Mouse (Mus musculus): ENCODE measurements at regions not wholly inside any gene's neighbourhood (a gene's known extent, or its start where the extent isn't known, plus 50 kb on each side); places are given as distances from the start of the nearest gene placed in this dataset.

DNA sequence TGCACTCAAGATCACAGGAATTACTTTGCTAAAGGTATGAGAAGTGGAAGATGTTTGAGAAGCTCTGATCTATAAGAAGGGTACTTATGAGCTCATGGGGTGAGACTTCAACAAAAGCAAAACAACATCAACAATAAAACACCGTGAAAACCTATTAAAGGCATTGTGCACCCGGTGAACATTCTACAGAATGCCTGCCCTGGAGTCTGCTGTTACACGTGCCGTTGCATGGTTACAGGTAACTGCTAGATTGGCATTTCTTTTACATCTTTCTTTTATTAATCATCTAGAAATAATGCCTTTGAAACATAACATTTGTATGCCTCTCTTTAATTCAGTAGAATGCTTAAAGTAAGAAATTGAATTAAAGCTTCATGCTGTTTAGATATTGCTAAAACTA lies 661.0 kb downstream of the Pcdh18 start:
- no peak overlapping the region for H3K4me2 ChIP-seq
- H3K4me1 ChIP-seq, result no peaks in the 10 kb centered on the region
- whole genome bisulfite sequencing, result 40% methylated on average over 4 of the region's 4 CpGs

DNA sequence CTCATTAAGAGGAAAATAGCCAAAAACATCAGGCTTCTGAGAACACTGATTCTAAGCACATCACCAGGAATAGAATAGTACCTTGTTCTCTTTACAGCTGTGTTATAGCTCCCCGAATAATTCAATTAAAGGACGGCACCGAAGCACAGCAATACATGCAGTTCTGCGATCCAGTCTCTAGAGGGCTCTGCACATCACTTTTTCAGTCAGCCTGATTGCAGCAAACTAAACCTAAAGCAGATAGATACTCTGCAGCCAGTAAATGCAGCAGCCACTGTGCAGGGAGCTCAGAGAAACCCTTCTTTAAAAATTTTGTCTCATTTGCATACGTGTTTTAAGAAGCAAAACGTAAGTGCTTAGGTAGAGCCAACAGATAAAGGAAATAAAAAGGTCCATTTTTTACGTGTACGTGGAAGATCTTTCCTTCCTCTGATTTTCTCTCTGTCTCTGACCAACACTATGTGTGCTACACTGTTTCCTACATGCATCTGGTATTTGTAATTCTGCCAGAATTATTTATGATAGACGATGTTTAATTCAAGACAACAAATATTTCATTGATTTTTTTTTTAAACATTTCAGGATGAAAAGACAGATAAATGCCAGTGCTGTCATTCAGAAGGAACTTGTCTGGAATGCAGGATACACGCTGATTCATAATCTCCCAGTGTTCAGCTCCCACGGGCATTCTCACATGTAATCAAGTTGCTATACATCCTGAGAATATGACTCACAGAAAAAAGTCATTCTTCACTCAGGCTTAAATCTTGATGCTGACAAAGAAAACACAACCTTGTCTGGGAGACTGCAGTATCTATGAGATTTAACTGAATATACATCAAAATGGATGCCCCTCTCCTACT lies 663.1 kb downstream of the Pcdh18 start:
- Histone ChIP-seq H3K9me3 (no peaks in the 10 kb centered on the region), H3K4me3 (replicated peaks) (no peak overlapping the region), H3K4me2 (no peak overlapping the region), H3K36me3 (replicated peaks) (no peaks in the 10 kb centered on the region), H3K4me1 (no peaks in the 10 kb centered on the region), H3K9ac (no peak overlapping the region), H3K27ac (no peak overlapping the region), H3K27me3 (no peaks in the 10 kb centered on the region)
- WGBS, result 30% methylated on average over 11 of the region's 11 CpGs
- peak; percentile 71; the same call in 1 of the 2 replicates for ATAC-seq (ENCODE audit: low FRiP score)

More for the DNA sequence above, 661.0 kb downstream of the Pcdh18 start:
- Histone ChIP-seq H3K9ac (no peak overlapping the region), H3K36me3 (replicated peaks) (no peaks in the 10 kb centered on the region), H3K27me3 (no peaks in the 10 kb centered on the region), H3K4me3 (replicated peaks) (no peak overlapping the region), H3K9me3 (no peaks in the 10 kb centered on the region), H3K27ac (no peak overlapping the region)
- no peak for ATAC-seq (ENCODE audit: low FRiP score)

DNA sequence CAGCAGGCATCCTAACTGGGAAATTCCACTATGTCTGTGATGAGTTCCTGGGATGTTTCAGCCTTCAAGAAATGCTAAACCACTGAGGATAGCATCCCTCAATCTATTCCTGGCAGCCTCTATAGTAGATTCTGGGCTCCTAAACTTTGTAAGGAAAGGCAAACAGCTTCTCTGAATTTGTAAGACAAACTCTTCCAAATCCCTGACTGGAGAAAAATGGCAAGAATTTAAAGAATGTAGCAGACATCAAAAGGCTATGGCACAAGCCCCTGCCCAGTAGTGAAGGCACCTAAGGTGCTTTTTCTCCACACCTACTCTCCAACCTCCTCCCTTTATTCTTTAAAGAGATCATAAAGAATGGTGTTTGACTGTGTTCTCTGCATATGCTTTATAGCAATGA lies 688.3 kb downstream of the Pcdh18 start:
- no peak for ATAC-seq (ENCODE audit: low FRiP score)
- no peaks in the 10 kb centered on the region for H3K27me3 ChIP-seq
- H3K27ac ChIP-seq, result no peak overlapping the region

DNA sequence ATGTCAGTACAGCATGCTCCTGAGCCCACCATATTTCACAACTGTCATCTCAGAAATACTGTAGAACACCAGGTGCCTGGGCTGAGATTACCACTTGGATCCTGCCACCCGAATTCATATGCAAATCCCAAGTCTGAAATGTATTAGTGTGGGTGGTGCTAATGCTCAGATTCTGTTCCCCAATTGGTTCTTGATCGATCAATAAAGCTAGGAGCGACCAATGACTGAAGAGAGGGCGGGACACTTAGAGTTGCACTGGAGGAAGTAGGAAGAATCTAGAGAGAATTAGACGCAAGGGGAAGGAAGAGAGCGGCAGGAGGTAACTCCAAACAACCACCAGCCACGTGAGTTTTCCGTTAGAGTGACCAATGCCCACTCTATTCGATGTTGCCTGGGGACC lies 695.0 kb downstream of the Pcdh18 start:
- ATAC-seq (ENCODE audit: low FRiP score), result no peak
- 74% methylated on average over 9 of the region's 9 CpGs for whole genome bisulfite sequencing
- H3K4me2 ChIP-seq, result no peak overlapping the region
- H3K36me3 ChIP-seq (replicated peaks), result no peaks in the 10 kb centered on the region
- H3K27me3 ChIP-seq, result no peaks in the 10 kb centered on the region
- no peak overlapping the region for H3K27ac ChIP-seq
- no peak overlapping the region for H3K9ac ChIP-seq
- no peak overlapping the region for H3K4me3 ChIP-seq (replicated peaks)
- no peaks in the 10 kb centered on the region for H3K9me3 ChIP-seq
- no peaks in the 10 kb centered on the region for H3K4me1 ChIP-seq

More for the DNA sequence above, 688.3 kb downstream of the Pcdh18 start:
- Histone ChIP-seq H3K9me3 (no peaks in the 10 kb centered on the region), H3K4me2 (no peak overlapping the region), H3K4me1 (no peaks in the 10 kb centered on the region), H3K36me3 (replicated peaks) (no peaks in the 10 kb centered on the region), H3K9ac (no peak overlapping the region), H3K4me3 (replicated peaks) (no peak overlapping the region)

DNA sequence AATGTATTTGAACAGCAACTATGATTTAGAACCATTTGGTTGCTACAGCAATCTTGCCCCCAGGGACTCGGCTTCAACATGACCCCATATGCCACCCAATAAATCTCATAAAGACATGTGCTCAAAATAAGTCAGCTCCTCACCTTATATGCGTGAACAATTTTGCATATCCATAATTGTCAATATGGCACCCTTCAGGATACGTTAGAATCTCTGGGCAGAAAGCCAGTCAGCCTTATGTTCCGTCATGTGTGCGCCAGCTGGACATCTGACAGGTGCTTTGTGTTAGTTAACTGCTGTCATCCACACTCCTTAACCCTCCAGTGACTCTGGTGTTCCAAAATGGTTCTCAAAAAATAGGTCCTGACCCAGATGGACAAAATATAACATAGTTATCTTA lies 724.1 kb downstream of the Pcdh18 start:
- 67% methylated on average over 5 of the region's 5 CpGs for WGBS
- Histone ChIP-seq H3K9me3 (no peaks in the 10 kb centered on the region), H3K4me1 (no peaks in the 10 kb centered on the region), H3K9ac (no peak overlapping the region), H3K36me3 (replicated peaks) (no peaks in the 10 kb centered on the region), H3K4me3 (replicated peaks) (no peak overlapping the region), H3K4me2 (no peak overlapping the region), H3K27me3 (no peaks in the 10 kb centered on the region), H3K27ac (no peak overlapping the region)
- ATAC-seq (ENCODE audit: low FRiP score), result peak; percentile 82

DNA sequence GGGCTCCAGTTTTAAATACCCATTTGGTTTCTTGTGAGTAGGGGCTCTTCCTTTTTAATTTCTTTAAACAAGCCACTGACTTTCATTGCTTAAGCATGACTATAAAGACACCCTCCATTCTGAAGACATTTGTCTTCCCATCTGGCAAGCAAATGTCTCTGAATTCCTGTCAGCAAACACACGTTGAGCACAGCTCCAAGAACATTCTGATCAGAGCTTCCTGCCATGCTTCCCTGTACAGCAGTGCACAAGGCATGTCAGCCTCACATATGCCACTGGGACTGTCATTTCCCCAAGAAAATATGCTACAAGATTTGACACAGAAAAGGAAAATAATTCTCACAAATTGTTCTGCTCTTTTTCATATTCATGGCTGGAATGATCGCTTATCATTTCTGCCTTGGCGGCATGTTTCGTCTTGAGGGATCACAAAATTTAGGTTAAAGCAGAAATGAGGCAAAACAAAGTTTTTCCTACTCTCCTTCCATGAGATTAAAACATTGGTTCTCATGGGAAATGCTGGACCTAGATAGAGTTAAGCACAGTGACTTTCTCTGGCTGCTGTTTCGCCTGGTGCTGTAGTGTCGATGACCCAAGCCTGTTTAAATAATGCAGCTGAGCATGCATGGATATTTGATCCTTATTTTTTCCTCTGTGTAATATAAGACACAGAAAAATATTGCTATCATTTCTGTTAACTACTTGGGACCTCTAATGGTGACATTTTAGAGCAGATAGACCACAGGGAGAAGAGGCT lies 747.7 kb downstream of the Pcdh18 start:
- 91% methylated on average over 6 of the region's 6 CpGs for WGBS
- H3K4me1 ChIP-seq, result no peaks in the 10 kb centered on the region
- H3K4me2 ChIP-seq, result no peak overlapping the region
- H3K9me3 ChIP-seq, result no peaks in the 10 kb centered on the region
- no peak overlapping the region for H3K4me3 ChIP-seq (replicated peaks)
- no peak overlapping the region for H3K27ac ChIP-seq
- no peaks in the 10 kb centered on the region for H3K27me3 ChIP-seq
- ATAC-seq (ENCODE audit: low FRiP score), result no peak
- no peaks in the 10 kb centered on the region for H3K36me3 ChIP-seq (replicated peaks)
- no peak overlapping the region for H3K9ac ChIP-seq
